10 mouse cellular contexts compared by ENCODE assay signal in the genomic region with DNA sequence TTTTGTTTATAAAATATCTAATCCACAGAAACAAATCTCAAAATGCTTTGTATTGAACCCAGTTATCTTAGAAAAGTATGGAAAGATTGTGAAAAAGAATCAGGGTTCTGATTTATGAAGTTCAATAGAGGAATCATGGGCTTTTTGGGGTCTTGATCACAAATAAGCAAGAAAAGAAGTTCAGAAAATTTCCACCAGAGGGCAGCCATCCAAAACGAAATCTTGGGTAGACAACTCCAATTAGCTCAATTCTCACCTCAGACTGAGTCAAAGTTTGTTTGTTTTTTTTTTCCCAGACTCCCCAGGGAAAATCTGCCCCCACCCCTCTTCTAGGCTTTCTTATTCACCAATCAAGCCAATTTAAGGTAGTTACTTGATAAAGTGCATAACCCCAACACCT. TPM values are rescaled to one million over a fixed set of nuclear protein-coding genes. Genes with fewer than 3 reads are reported as not detected.
A peak's percentile ranks its signal among the peaks of the same experiment; 100 is the strongest.
DNase-seq lines count a peak whose midpoint lies in the region; ATAC-seq and TF ChIP-seq lines count a peak whose summit lies in the region.
"Had no signal": no experiment of that assay in that cellular context is flagged by ENCODE, and none has a peak within 500 bp of the region (broad histone marks: within the 10 kb centered on the region; RNA-seq: fewer than 3 reads in every experiment).

No protein-coding gene starts in this region.

- H3K27me3 ChIP-seq in thymus, adult 2 months (ENCODE audit: control insufficient read depth, insufficient read depth, low read length), result no peaks in the 10 kb centered on the region

- H3K4me1 ChIP-seq in thymus, adult 2 months (replicated peaks; ENCODE audit: control insufficient read depth, insufficient read depth, low read length), result no peaks in the 10 kb centered on the region

- TF ChIP-seq POLR2A in thymus, adult 2 months (IDR thresholded peaks at IDR 0.05; ENCODE audit: control insufficient read depth, extremely low read depth, insufficient read depth, low read length, poor library complexity), result no peak

- TF ChIP-seq CTCF in left cerebral cortex, adult 2 months (IDR thresholded peaks at IDR 0.05), result peak; percentile 70
- TF ChIP-seq CTCF in thymus, adult 2 months (IDR thresholded peaks at IDR 0.05; ENCODE audit: borderline replicate concordance, control insufficient read depth, extremely low read depth, insufficient read depth, low read length, poor library complexity), result no peak

- intact Hi-C loops in left cerebral cortex, adult 2 months (cut with DNase I), result loop anchor here (1.0 to 5.0 kb wide), 3 partner anchors 47 to 211 kb away; no protein-coding TSS in a partner anchor

- no peak overlapping the region for H3K27ac ChIP-seq in left cerebral cortex, adult 2 months
- no peak overlapping the region for H3K27ac ChIP-seq in thymus, adult 2 months (ENCODE audit: control insufficient read depth, insufficient read depth, low read length)

- WGBS in thymus, adult 2 months, result 3% methylated on average over 1 of the region's 1 CpGs

- peak; percentile 68 for DNase-seq in embryo, embryonic 10.5 days (ENCODE audit: low spot score)
- DNase-seq in embryo, embryonic 10 days (ENCODE audit: low spot score), result no peak
- DNase-seq in left cerebral cortex, adult 2 months (ENCODE audit: extremely low spot score in 1 of 2, low spot score in 2 of 2), result peak in 1 of 2 experiments; percentile 11
- no peak for DNase-seq in left cerebral cortex, adult 11 months (ENCODE audit: low spot score)
- peak; percentile 33 for DNase-seq in NIH3T3 (ENCODE audit: low read depth)
- DNase-seq in layer of hippocampus, postnatal 14 days (ENCODE audit: low spot score in 2 of 2), result peak; percentile 9 to 47
- DNase-seq in thymus, adult 2 months, result peak; percentile 62

- ATAC-seq in monocyte, adult 5-6 weeks (replicated peaks; ENCODE audit: insufficient number of reproducible peaks, low FRiP score, low TSS enrichment, poor library complexity, severe bottlenecking), result no peak

- no peaks in the 10 kb centered on the region for H3K36me3 ChIP-seq in thymus, adult 2 months (ENCODE audit: control insufficient read depth, insufficient read depth, low read length)

- H3K4me3 ChIP-seq in left cerebral cortex, adult 2 months, result no peak overlapping the region
- H3K4me3 ChIP-seq in thymus, adult 2 months (ENCODE audit: control insufficient read depth, insufficient read depth, low read length), result no peak overlapping the region
- H3K4me3 ChIP-seq: erythroblast, embryonic 14.5 days had no signal

RNA-seq across cellular contexts. Expression of gene Psd4, which starts 9.7 kb away (rescaled TPM):
- under 1 TPM; 0.47 to 0.48 TPM for total RNA-seq in left cerebral cortex, adult 2 months (2021)
- total RNA-seq in layer of hippocampus, postnatal 14 days (2021), result 1 to 10 TPM; 1.2 to 1.8 TPM
- polyA plus RNA-seq in thymus, adult 2 months (2012; rRNA removed), result 87.7 and 95.6 TPM in 2 replicates
- total RNA-seq in monocyte, adult 5-6 weeks (2017), result 70.8 to 164 TPM (median 139 TPM) in 3 replicates

RNA-seq across cellular contexts. Expression of gene Il1rn, which starts 21.0 kb away (rescaled TPM):
- total RNA-seq in left cerebral cortex, adult 2 months (2021), result not detected
- total RNA-seq in layer of hippocampus, postnatal 14 days (2021), result not detected
- polyA plus RNA-seq in thymus, adult 2 months (2012; rRNA removed), result 8.2 and 9.6 TPM in 2 replicates
- 5.8 to 12.4 TPM (median 8.9 TPM) in 3 replicates for total RNA-seq in monocyte, adult 5-6 weeks (2017)
- total RNA-seq: left cerebral cortex, postnatal 10 days had no signal
- polyA plus RNA-seq: erythroblast, embryonic 14.5 days had no signal

Comparison
In these comparisons a context has a peak if more than half of its experiments do, and no peak if none do; other contexts are left out.
1. DNase-seq: peak in embryo, embryonic 10.5 days (single experiment), NIH3T3 (single experiment), layer of hippocampus, postnatal 14 days (2 of 2) and thymus, adult 2 months (single experiment); none in embryo, embryonic 10 days (single experiment) and left cerebral cortex, adult 11 months (single experiment).
2. RNA of gene Psd4, which starts 9.7 kb away (total RNA-seq): 70.8 to 164 TPM in monocyte, adult 5-6 weeks; 1.2 to 1.8 TPM in layer of hippocampus, postnatal 14 days and 0.47 to 0.48 TPM in left cerebral cortex, adult 2 months; every median in the first group is over 10 times any median in the second.